Mouse (Mus musculus) liver, embryonic 12.5 days (tissue): ENCODE results near the gene Myo5c. TPM values are rescaled to one million over a fixed set of nuclear protein-coding genes. Genes with fewer than 3 reads are reported as not detected.

Experiments used
- ATAC-seq: fragments of 200-750 bp; cut with Nextera tagmentation; 2 replicates; pipeline ENCODE4 v1.8.0; 2017; ENCODE audit warnings: moderate number of reproducible peaks, mild to moderate bottlenecking, moderate library complexity
- H3K27ac ChIP-seq: fragments of 300-500 bp; sonication (generic); 2 replicates; pipeline ENCODE4 v1.5.1; 2016; ENCODE audit warnings: mild to moderate bottlenecking
- H3K27me3 ChIP-seq: fragments of 300-500 bp; sonication (generic); replicated peaks from 2 replicates; pipeline ENCODE4 v1.6.1; 2016; ENCODE audit warnings: mild to moderate bottlenecking, moderate library complexity
- H3K36me3 ChIP-seq: fragments of 300-500 bp; sonication (generic); 2 replicates; pipeline ENCODE4 v1.6.1; 2016; ENCODE audit warnings: mild to moderate bottlenecking, moderate library complexity
- H3K4me1 ChIP-seq: fragments of 300-500 bp; sonication (generic); 2 replicates; pipeline ENCODE4 v1.6.1; 2016
- H3K4me2 ChIP-seq: fragments of 300-500 bp; sonication (generic); 2 replicates; pipeline ENCODE4 v1.6.1; 2016; ENCODE audit warnings: mild to moderate bottlenecking, moderate library complexity
- H3K4me3 ChIP-seq: fragments of 300-500 bp; sonication (generic); 2 replicates; pipeline ENCODE4 v1.5.1; 2016; ENCODE audit warnings: mild to moderate bottlenecking, moderate library complexity
- H3K9ac ChIP-seq: fragments of 300-500 bp; sonication (generic); 2 replicates; pipeline ENCODE4 v1.6.1; 2016; ENCODE audit warnings: mild to moderate bottlenecking, moderate library complexity
- H3K9me3 ChIP-seq: fragments of 300-500 bp; sonication (generic); replicated peaks from 2 replicates; pipeline ENCODE4 v1.6.1; 2016; ENCODE audit warnings: mild to moderate bottlenecking, moderate library complexity
- WGBS: fragments of 180-500 bp; shearing (Covaris S2); methylation state at CpG from one replicate; pipeline ENCODE4 v1.1.7; 2016; ENCODE audit not compliant: insufficient replicate concordance; 5-methylcytosine and 5-hydroxymethylcytosine counted together
- polyA plus RNA-seq: library from polyadenylated mRNA; unstranded; fragments of >200 nt; fragmentation: Nextera tagmentation; extraction: Ambion mirVana; gene quantifications from 2 replicates; pipeline ENCODE4 v1.2.1, GENCODE M21; 2016

Myo5c gene
- polyA plus RNA-seq, 1 experiment from 2014 or later: 0.41 TPM

- ATAC-seq: no peak
- Histone ChIP-seq H3K27me3 (no peaks in the 10 kb centered on the region), H3K4me2 (no peak overlapping the region), H3K9me3 (no peaks in the 10 kb centered on the region), H3K4me1 (peaks cover 6% of the 10 kb centered on the region; the same call in 1 of the 2 replicates), H3K36me3 (no peaks in the 10 kb centered on the region), H3K9ac (no peak overlapping the region), H3K27ac (no peak overlapping the region), H3K4me3 (no peak overlapping the region)
- 54% methylated on average over 6 of the region's 6 CpGs for WGBS
These were observed 55.8 kb downstream of the Myo5c start for GRCm38 (mm10) chr9:75287636-75288035.

DNA sequence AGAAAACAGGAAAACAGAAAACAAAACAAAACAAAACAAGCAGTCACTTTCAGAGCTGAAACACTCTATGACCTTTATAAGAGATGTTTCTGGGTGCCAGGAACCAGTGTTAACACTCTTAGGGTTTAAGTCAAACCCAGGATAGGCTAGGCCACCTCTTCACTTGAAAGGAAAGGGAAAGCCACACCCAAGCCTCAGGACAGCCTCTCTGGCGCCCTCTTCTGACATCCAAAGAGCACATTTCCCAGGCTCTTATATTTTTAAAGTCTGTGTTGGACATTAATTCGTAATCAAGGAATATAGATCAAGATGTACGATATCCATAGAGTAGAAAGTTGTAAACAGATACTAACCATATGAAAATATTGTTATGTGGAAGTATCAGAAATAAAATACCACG, 57.7 kb downstream of the Myo5c start:
- 21% methylated on average over 4 of the region's 4 CpGs for WGBS
- no peak overlapping the region for H3K27ac ChIP-seq
- no peak overlapping the region for H3K9ac ChIP-seq
- no peaks in the 10 kb centered on the region for H3K9me3 ChIP-seq
- no peaks in the 10 kb centered on the region for H3K36me3 ChIP-seq
- no peak overlapping the region for H3K4me2 ChIP-seq
- ATAC-seq: no peak
- no peaks in the 10 kb centered on the region for H3K4me1 ChIP-seq
- H3K4me3 ChIP-seq: no peak overlapping the region
- H3K27me3 ChIP-seq: no peaks in the 10 kb centered on the region

DNA sequence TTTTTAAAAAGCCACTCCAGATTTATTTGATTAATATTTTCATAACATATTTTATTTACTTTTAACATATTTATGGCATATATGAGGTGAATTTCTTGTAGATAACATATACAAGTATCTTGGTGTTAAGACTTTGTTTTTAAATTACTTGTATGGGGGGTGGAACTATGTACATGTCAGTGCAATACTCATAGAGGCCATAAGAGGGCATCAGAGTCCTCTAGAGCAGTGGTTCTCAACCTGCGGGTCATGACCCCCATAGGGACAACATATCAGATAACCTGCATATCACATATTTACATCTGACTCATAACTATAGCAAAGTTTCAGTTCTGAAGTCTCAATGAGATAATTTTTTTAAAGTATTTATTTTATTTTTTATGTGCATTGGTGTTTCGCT, 67.5 kb downstream of the Myo5c start:
- Histone ChIP-seq H3K9me3 (no peaks in the 10 kb centered on the region), H3K27me3 (0 out of 2 replicates have a peak, but pooled peaks cover 10% of the 10 kb centered on the region), H3K4me2 (no peak overlapping the region), H3K9ac (no peak overlapping the region), H3K36me3 (no peaks in the 10 kb centered on the region), H3K27ac (no peak overlapping the region), H3K4me1 (peaks cover 6% of the 10 kb centered on the region), H3K4me3 (no peak overlapping the region)
- WGBS: 62% methylated on average over 2 of the region's 2 CpGs
- no peak for ATAC-seq

- WGBS: 75% methylated on average over 2 of the region's 2 CpGs
- H3K4me1 ChIP-seq: peaks cover 6% of the 10 kb centered on the region
- no peaks in the 10 kb centered on the region for H3K36me3 ChIP-seq
- ATAC-seq: no peak
- no peaks in the 10 kb centered on the region for H3K9me3 ChIP-seq
- H3K27me3 ChIP-seq: 0 out of 2 replicates have a peak, but pooled peaks cover 4% of the 10 kb centered on the region
- no peak overlapping the region for H3K4me2 ChIP-seq
- H3K27ac ChIP-seq: no peak overlapping the region
- no peak overlapping the region for H3K9ac ChIP-seq
- H3K4me3 ChIP-seq: no peak overlapping the region
These were observed 71.2 kb downstream of the Myo5c start for GRCm38 (mm10) chr9:75303033-75303432.

- H3K4me3 ChIP-seq: no peak overlapping the region
- no peaks in the 10 kb centered on the region for H3K36me3 ChIP-seq
- 0 out of 2 replicates have a peak, but pooled peaks cover 4% of the 10 kb centered on the region for H3K27me3 ChIP-seq
- peak overlapping the region; percentile 51 for H3K4me2 ChIP-seq
- 19% methylated on average over 16 of the region's 16 CpGs for WGBS
- H3K27ac ChIP-seq: no peak overlapping the region
- H3K9ac ChIP-seq: no peak overlapping the region
- H3K9me3 ChIP-seq: no peaks in the 10 kb centered on the region
- peaks cover 6% of the 10 kb centered on the region for H3K4me1 ChIP-seq
- ATAC-seq: no peak
These were observed 72.0 kb downstream of the Myo5c start for GRCm38 (mm10) chr9:75303701-75304261.

GRCm38 (mm10) chr9:75304286-75304685, 72.5 kb downstream of the Myo5c start:
- Histone ChIP-seq H3K27me3 (0 out of 2 replicates have a peak, but pooled peaks cover 4% of the 10 kb centered on the region), H3K27ac (no peak overlapping the region), H3K36me3 (no peaks in the 10 kb centered on the region), H3K4me3 (no peak overlapping the region), H3K9ac (no peak overlapping the region), H3K4me2 (peak overlapping the region; percentile 51), H3K9me3 (no peaks in the 10 kb centered on the region), H3K4me1 (peaks cover 6% of the 10 kb centered on the region)
- WGBS: 26% methylated on average over 7 of the region's 7 CpGs
- ATAC-seq: no peak

DNA sequence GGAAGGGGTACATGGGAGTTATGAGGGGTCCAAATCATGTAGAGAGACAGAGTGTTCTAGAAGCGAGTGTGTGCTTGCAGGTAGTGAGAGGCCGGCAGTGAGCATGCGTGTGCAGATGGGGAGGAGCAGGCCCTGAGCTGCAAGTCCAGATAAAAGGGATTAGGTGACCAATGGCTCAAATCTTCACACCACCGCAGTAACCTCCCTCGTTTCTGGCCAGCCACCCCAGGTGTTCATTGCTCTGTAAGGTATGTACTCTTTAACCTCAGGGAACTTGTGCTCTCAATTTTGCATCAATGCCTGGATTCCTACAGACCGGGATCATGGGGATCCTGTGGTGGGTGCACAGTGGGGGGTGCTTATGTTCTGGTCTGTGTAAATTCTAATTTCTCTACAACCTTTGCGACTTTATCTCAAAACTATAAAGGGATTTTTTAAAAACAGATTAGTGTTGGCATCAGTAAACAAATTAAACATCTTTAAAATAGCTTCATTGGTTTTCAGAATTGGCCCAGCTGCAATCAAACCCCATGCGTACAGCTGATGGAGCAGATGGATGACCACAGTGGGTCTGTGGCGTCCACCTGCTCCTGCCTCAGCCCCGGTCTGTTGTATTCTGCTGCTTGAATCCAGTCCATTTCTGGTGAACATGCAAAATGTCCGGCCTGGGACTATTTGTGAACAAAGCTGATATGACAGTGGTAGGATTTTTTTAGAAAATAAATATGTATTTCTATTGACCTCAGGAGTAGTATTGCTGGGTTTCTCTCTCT, 74.5 kb downstream of the Myo5c start, which contains the start of gene Gnb5:
Gene Gnb5, plus strand, starts transcription at position 163 of the 773 bp plus-strand sequence.
- WGBS: 69% methylated on average over 11 of the region's 11 CpGs
- H3K27ac ChIP-seq: no peak within 1 kb of the TSS
- ATAC-seq: no peak
- no peak within 1 kb of the TSS for H3K4me2 ChIP-seq
- H3K4me3 ChIP-seq: no peak within 1 kb of the TSS
- H3K9ac ChIP-seq: no peak within 1 kb of the TSS
- H3K9me3 ChIP-seq: no peaks in the 10 kb centered on the region
- H3K4me1 ChIP-seq: peaks cover 6% of the 10 kb centered on the region
- peaks cover 8% of the 10 kb centered on the region; the same call in 1 of the 2 replicates for H3K27me3 ChIP-seq
- no peaks in the 10 kb centered on the region for H3K36me3 ChIP-seq

- no peaks in the 10 kb centered on the region for H3K36me3 ChIP-seq
- H3K9me3 ChIP-seq: no peaks in the 10 kb centered on the region
- no peak overlapping the region for H3K9ac ChIP-seq
- H3K4me2 ChIP-seq: no peak overlapping the region
- H3K4me3 ChIP-seq: no peak overlapping the region
- no peak overlapping the region for H3K27ac ChIP-seq
- 81% methylated on average over 5 of the region's 5 CpGs for WGBS
- peaks cover 8% of the 10 kb centered on the region; the same call in 1 of the 2 replicates for H3K27me3 ChIP-seq
- H3K4me1 ChIP-seq: peaks cover 6% of the 10 kb centered on the region
- ATAC-seq: no peak
These were observed 75.2 kb downstream of the Myo5c start for GRCm38 (mm10) chr9:75307015-75307414.

GRCm38 (mm10) chr9:75308621-75309020, 76.8 kb downstream of the Myo5c start:
- WGBS: 43% methylated on average over 5 of the region's 5 CpGs
- H3K36me3 ChIP-seq: no peaks in the 10 kb centered on the region

DNA sequence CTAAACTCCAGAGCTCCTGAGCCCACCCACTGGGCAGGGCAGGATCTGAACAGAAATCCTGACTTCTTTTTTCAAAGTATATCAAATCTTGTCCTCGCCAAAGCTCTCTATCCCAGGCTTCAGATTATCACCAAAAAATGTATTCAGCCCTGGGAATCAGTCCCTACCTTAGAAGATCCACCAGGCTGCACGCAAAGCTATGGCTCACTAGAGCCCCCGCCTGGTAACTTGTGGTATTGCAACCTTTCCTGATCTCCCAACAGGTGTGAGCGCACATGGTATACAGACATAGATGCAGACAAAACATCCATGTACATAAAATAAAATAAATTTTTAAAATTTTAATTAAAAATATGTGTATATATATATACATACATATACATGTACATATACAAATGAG, 80.2 kb downstream of the Myo5c start:
- Histone ChIP-seq H3K9me3 (no peaks in the 10 kb centered on the region), H3K4me2 (no peak overlapping the region), H3K9ac (no peak overlapping the region), H3K4me3 (no peak overlapping the region), H3K36me3 (no peaks in the 10 kb centered on the region), H3K27ac (no peak overlapping the region), H3K4me1 (peaks cover 17% of the 10 kb centered on the region; the same call in 1 of the 2 replicates), H3K27me3 (peaks cover 30% of the 10 kb centered on the region)
- 18% methylated on average over 4 of the region's 4 CpGs for WGBS
- no peak for ATAC-seq

More at GRCm38 (mm10) chr9:75308621-75309020, 76.8 kb downstream of the Myo5c start:
- peaks cover 8% of the 10 kb centered on the region for H3K4me1 ChIP-seq
- H3K4me3 ChIP-seq: no peak overlapping the region
- H3K9ac ChIP-seq: no peak overlapping the region
- H3K4me2 ChIP-seq: no peak overlapping the region
- no peak for ATAC-seq
- H3K9me3 ChIP-seq: no peaks in the 10 kb centered on the region
- H3K27me3 ChIP-seq: peaks cover 11% of the 10 kb centered on the region
- H3K27ac ChIP-seq: no peak overlapping the region

DNA sequence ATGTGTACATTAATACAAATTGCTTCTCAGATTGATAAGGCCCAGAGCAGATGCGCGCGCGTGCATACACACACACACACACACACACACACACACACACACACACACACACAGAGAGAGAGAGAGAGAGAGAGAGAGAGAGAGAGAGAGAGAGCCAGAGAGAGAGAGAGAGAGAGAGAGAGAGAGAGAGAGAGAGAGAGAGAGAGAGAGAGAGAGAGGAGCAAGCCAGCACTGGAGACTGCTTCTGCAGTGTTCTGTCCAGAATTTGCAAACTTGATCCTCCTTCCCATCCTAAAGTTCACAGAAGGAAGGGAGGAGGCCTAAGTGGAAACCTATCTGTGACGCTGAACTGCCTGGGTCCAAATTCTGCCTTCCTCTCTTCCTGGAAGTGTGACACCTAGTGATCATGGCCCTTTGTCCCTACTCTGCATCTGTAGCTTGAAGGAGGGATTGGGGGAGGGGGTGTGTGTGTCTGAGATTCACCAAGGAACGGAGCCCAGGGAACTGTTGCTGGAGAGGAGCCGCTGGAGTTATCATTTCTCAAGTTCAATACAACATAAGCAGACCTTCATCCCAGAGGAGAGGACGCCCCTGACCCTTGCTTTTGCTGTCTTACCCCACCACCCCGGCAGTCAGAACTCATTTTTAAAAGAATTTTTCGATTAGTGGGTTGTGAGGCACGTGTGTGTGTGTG, 81.5 kb downstream of the Myo5c start:
- WGBS: 37% methylated on average over 11 of the region's 11 CpGs
- Histone ChIP-seq H3K27me3 (peaks cover 30% of the 10 kb centered on the region), H3K27ac (no peak overlapping the region), H3K9me3 (no peaks in the 10 kb centered on the region), H3K36me3 (no peaks in the 10 kb centered on the region), H3K9ac (no peak overlapping the region), H3K4me3 (peak overlapping the region; percentile 63), H3K4me2 (peak overlapping the region; percentile 97), H3K4me1 (peaks cover 17% of the 10 kb centered on the region; the same call in 1 of the 2 replicates)
- ATAC-seq: no peak
